Mouse (Mus musculus): ENCODE measurements around the gene Xntrpc. TPM values are rescaled to one million over a fixed set of nuclear protein-coding genes. Genes with fewer than 3 reads are reported as not detected.
"Not testable (repeated sequence)": the region's sequence is repeated elsewhere in the genome, so short reads cannot be mapped to it uniquely, and the experiment has no call there.

The Xntrpc gene
- 3.8 and 4.7 TPM in 2 replicates for polyA plus RNA-seq (2012; rRNA removed)

GRCm38 (mm10) chr7:102065046-102065891 is at the start of gene Xntrpc, which contains the start of the genes Rnf121 and Xndc1:
Gene Xntrpc (plus strand): TSS chr7:102065713.
Gene Rnf121 (minus strand): TSS chr7:102065469.
Gene Xndc1 (plus strand): TSS chr7:102065511.
- under 1% methylated on average over 56 of the region's 56 CpGs for WGBS
- peak; percentile 94 for DNase-seq

GRCm38 (mm10) chr7:102016936-102017335 is 48.6 kb upstream of the Xntrpc start:
- DNase-seq: no peak
- Histone ChIP-seq H3K4me3 (replicated peaks; ENCODE audit: insufficient read depth, low read depth, low read length) (no peak overlapping the region), H3K4me1 (ENCODE audit: control insufficient read depth, insufficient read depth, low read length) (peaks cover 18% of the 10 kb centered on the region), H3K27me3 (ENCODE audit: control insufficient read depth, insufficient read depth, low read length) (no peaks in the 10 kb centered on the region), H3K27ac (ENCODE audit: insufficient read depth, low read length) (no peak overlapping the region)
- TF ChIP-seq CTCF (IDR thresholded peaks at IDR 0.05; ENCODE audit: borderline replicate concordance, insufficient read depth, low read depth, low read length) (no peak), POLR2A (IDR thresholded peaks at IDR 0.05; ENCODE audit: borderline replicate concordance, insufficient read depth, low read length) (no peak)
- 52% methylated on average over 4 of the region's 4 CpGs for WGBS

More at GRCm38 (mm10) chr7:102065046-102065891, at the start of gene Xntrpc, which contains the start of the genes Rnf121 and Xndc1:
- Histone ChIP-seq H3K4me3 (replicated peaks; ENCODE audit: insufficient read depth, low read depth, low read length) (peak within 1 kb of the TSS; percentile 72), H3K27me3 (ENCODE audit: control insufficient read depth, insufficient read depth, low read length) (no peaks in the 10 kb centered on the region), H3K27ac (ENCODE audit: insufficient read depth, low read length) (peak within 1 kb of the TSS; percentile 57), H3K4me1 (ENCODE audit: control insufficient read depth, insufficient read depth, low read length) (no peaks in the 10 kb centered on the region; the same call in 1 of the 2 replicates)
- TF ChIP-seq POLR2A (IDR thresholded peaks at IDR 0.05; ENCODE audit: borderline replicate concordance, insufficient read depth, low read length): peak; percentile 78
- no peak for TF ChIP-seq CTCF (IDR thresholded peaks at IDR 0.05; ENCODE audit: borderline replicate concordance, insufficient read depth, low read depth, low read length)

GRCm38 (mm10) chr7:102017452-102017851 is 48.1 kb upstream of the Xntrpc start:
- Histone ChIP-seq H3K4me1 (ENCODE audit: control insufficient read depth, insufficient read depth, low read length) (peaks cover 16% of the 10 kb centered on the region), H3K27ac (ENCODE audit: insufficient read depth, low read length) (peak overlapping the region; percentile 28; the same call in 1 of the 2 replicates), H3K4me3 (replicated peaks; ENCODE audit: insufficient read depth, low read depth, low read length) (no peak overlapping the region), H3K27me3 (ENCODE audit: control insufficient read depth, insufficient read depth, low read length) (no peaks in the 10 kb centered on the region)
- no peak for TF ChIP-seq CTCF (IDR thresholded peaks at IDR 0.05; ENCODE audit: borderline replicate concordance, insufficient read depth, low read depth, low read length)
- no peak for TF ChIP-seq POLR2A (IDR thresholded peaks at IDR 0.05; ENCODE audit: borderline replicate concordance, insufficient read depth, low read length)
- WGBS: 54% methylated on average over 5 of the region's 5 CpGs
- no peak for DNase-seq

DNA sequence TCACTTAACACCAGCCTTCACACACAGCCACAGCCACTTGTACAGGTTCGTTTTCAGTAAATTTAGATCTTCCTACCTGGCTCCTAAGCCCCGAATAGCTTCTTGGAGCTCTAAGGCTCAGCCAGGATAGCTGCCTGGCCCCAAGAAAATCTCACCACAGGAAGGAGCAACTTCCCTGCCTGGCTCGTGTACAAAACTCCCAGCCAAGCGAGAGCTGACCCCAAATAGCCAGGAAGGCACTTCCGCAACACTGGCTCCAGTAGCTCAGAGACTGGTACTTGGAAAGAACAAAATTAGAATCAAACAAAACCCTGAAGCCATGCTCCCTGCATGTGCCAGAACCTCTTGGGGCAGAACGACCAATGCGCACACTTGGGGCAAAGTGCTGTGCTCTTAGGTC is 47.5 kb upstream of the Xntrpc start:
- DNase-seq: peak in 1 of 2 experiments; percentile 53
- H3K27me3 ChIP-seq (ENCODE audit: control insufficient read depth, insufficient read depth, low read length): no peaks in the 10 kb centered on the region
- 6% methylated on average over 7 of the region's 7 CpGs for WGBS
- no peak overlapping the region for H3K4me3 ChIP-seq (replicated peaks; ENCODE audit: insufficient read depth, low read depth, low read length)
- peak overlapping the region; percentile 66 for H3K27ac ChIP-seq (ENCODE audit: insufficient read depth, low read length)
- peaks cover 16% of the 10 kb centered on the region for H3K4me1 ChIP-seq (ENCODE audit: control insufficient read depth, insufficient read depth, low read length)
- no peak for TF ChIP-seq CTCF (IDR thresholded peaks at IDR 0.05; ENCODE audit: borderline replicate concordance, insufficient read depth, low read depth, low read length)
- no peak for TF ChIP-seq POLR2A (IDR thresholded peaks at IDR 0.05; ENCODE audit: borderline replicate concordance, insufficient read depth, low read length)

GRCm38 (mm10) chr7:102018590-102018989 is 46.9 kb upstream of the Xntrpc start, which contains the start of gene Il18bp:
Gene Il18bp (minus strand): TSS chr7:102018690.
- Histone ChIP-seq H3K27ac (ENCODE audit: insufficient read depth, low read length) (peak within 1 kb of the TSS; percentile 66), H3K4me1 (ENCODE audit: control insufficient read depth, insufficient read depth, low read length) (peaks cover 16% of the 10 kb centered on the region), H3K27me3 (ENCODE audit: control insufficient read depth, insufficient read depth, low read length) (no peaks in the 10 kb centered on the region), H3K4me3 (replicated peaks; ENCODE audit: insufficient read depth, low read depth, low read length) (no peak within 1 kb of the TSS)
- TF ChIP-seq POLR2A (IDR thresholded peaks at IDR 0.05; ENCODE audit: borderline replicate concordance, insufficient read depth, low read length): no peak
- no peak for TF ChIP-seq CTCF (IDR thresholded peaks at IDR 0.05; ENCODE audit: borderline replicate concordance, insufficient read depth, low read depth, low read length)
- DNase-seq: no peak
- 68% methylated on average over 3 of the region's 3 CpGs for WGBS

GRCm38 (mm10) chr7:102019362-102019761 is 46.2 kb upstream of the Xntrpc start:
- Histone ChIP-seq H3K4me3 (replicated peaks; ENCODE audit: insufficient read depth, low read depth, low read length) (no peak overlapping the region), H3K27ac (ENCODE audit: insufficient read depth, low read length) (no peak overlapping the region), H3K4me1 (ENCODE audit: control insufficient read depth, insufficient read depth, low read length) (peaks cover 16% of the 10 kb centered on the region), H3K27me3 (ENCODE audit: control insufficient read depth, insufficient read depth, low read length) (no peaks in the 10 kb centered on the region)
- TF ChIP-seq POLR2A (IDR thresholded peaks at IDR 0.05; ENCODE audit: borderline replicate concordance, insufficient read depth, low read length) (no peak), CTCF (IDR thresholded peaks at IDR 0.05; ENCODE audit: borderline replicate concordance, insufficient read depth, low read depth, low read length) (no peak)
- 77% methylated on average over 3 of the region's 3 CpGs for WGBS
- no peak for DNase-seq

GRCm38 (mm10) chr7:102020934-102021333 is 44.6 kb upstream of the Xntrpc start:
- 97% methylated on average over 2 of the region's 2 CpGs for WGBS
- not testable (repeated sequence) for DNase-seq; H3K4me3 ChIP-seq (replicated peaks; ENCODE audit: insufficient read depth, low read depth, low read length); H3K27ac ChIP-seq (ENCODE audit: insufficient read depth, low read length); H3K27me3 ChIP-seq (ENCODE audit: control insufficient read depth, insufficient read depth, low read length)
- peaks cover 16% of the 10 kb centered on the region for H3K4me1 ChIP-seq (ENCODE audit: control insufficient read depth, insufficient read depth, low read length)

GRCm38 (mm10) chr7:102023821-102024220 is 41.7 kb upstream of the Xntrpc start:
- DNase-seq: no peak
- H3K27ac ChIP-seq (ENCODE audit: insufficient read depth, low read length): no peak overlapping the region
- no peaks in the 10 kb centered on the region for H3K27me3 ChIP-seq (ENCODE audit: control insufficient read depth, insufficient read depth, low read length)
- TF ChIP-seq CTCF (IDR thresholded peaks at IDR 0.05; ENCODE audit: borderline replicate concordance, insufficient read depth, low read depth, low read length): no peak
- TF ChIP-seq POLR2A (IDR thresholded peaks at IDR 0.05; ENCODE audit: borderline replicate concordance, insufficient read depth, low read length): no peak
- no peak overlapping the region for H3K4me3 ChIP-seq (replicated peaks; ENCODE audit: insufficient read depth, low read depth, low read length)
- WGBS: 94% methylated on average over 9 of the region's 9 CpGs
- H3K4me1 ChIP-seq (ENCODE audit: control insufficient read depth, insufficient read depth, low read length): peaks cover 6% of the 10 kb centered on the region; the same call in 1 of the 2 replicates

Measured in cerebellum, adult 2 months (tissue).